In the genomic region with DNA sequence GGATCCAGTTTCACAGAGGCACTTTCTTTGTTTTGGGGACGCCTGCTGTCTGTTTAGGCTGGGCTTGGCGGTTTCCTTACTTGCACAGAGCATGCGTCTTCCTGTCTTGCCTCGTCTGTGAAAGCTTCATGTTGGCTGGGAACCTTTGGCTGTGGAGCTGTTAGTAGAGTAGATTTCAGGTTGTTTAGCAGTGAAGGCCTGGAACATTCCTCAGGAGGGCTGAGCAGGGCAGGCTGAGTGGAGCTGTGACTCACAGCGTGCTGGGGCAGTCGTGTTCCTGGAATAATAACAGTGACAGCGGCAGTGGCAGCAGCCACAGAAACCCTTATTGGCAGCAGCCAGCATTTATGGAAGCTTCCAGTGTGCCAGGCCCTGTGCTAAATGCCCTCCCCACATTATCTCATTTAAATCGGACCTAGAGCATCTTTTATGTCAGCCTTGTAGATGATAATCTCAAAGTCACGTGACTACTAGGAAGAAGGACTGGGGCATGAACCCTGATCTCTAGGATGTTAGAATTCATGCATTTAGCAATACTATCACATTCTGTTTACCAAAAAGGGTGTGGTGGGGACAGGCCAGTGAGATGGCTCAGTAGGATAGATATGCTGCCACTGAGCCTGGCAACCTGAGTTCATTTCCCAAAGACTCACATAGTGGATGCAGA, we compare ENCODE assay signal across 8 mouse cellular contexts. TPM values are rescaled to one million over a fixed set of nuclear protein-coding genes. Genes with fewer than 3 reads are reported as not detected.
DNase-seq lines count a peak whose midpoint lies in the region; ATAC-seq and TF ChIP-seq lines count a peak whose summit lies in the region.

No protein-coding gene starts in this region.

- H3K9ac ChIP-seq in stomach, postnatal 0 days (ENCODE audit: low read length), result no peak overlapping the region
- no peak overlapping the region for H3K9ac ChIP-seq in kidney, embryonic 14.5 days (ENCODE audit: low read depth, low read length)

- H3K27ac ChIP-seq in cerebellum, adult 2 months (ENCODE audit: insufficient read depth, low read length), result no peak overlapping the region
- peak overlapping the region; percentile 30; the same call in 1 of the 2 replicates for H3K27ac ChIP-seq in stomach, postnatal 0 days (replicated peaks)
- no peak overlapping the region for H3K27ac ChIP-seq in kidney, embryonic 14.5 days (ENCODE audit: low read depth, low read length)

- 0 out of 2 replicates have a peak, but pooled peaks have one; percentile 22 for ATAC-seq in cerebellum, adult (ENCODE audit: insufficient number of reproducible peaks, low FRiP score, low TSS enrichment)
- ATAC-seq in stomach, postnatal 0 days (ENCODE audit: low FRiP score, low TSS enrichment), result peak; percentile 85
- ATAC-seq in kidney, embryonic 14.5 days (ENCODE audit: low FRiP score, low TSS enrichment), result no peak

- no peak for TF ChIP-seq EP300 in stomach, postnatal 0 days (optimal IDR thresholded peaks at IDR 0.05)

- no peaks in the 10 kb centered on the region for H3K36me3 ChIP-seq in stomach, postnatal 0 days (ENCODE audit: control insufficient read depth, insufficient read depth, low read length)
- H3K36me3 ChIP-seq in kidney, embryonic 14.5 days (ENCODE audit: control insufficient read depth, insufficient read depth, low read length), result no peaks in the 10 kb centered on the region

- no peaks in the 10 kb centered on the region for H3K27me3 ChIP-seq in cerebellum, adult 2 months (ENCODE audit: control insufficient read depth, insufficient read depth, low read length)
- H3K27me3 ChIP-seq in stomach, postnatal 0 days (ENCODE audit: control insufficient read depth, insufficient read depth, low read length), result no peaks in the 10 kb centered on the region
- no peaks in the 10 kb centered on the region for H3K27me3 ChIP-seq in kidney, embryonic 14.5 days (ENCODE audit: control insufficient read depth, insufficient read depth, low read length)

- no peak overlapping the region for H3K4me3 ChIP-seq in cerebellum, adult 2 months (replicated peaks; ENCODE audit: insufficient read depth, low read depth, low read length)
- H3K4me3 ChIP-seq in stomach, postnatal 0 days (ENCODE audit: low read depth, low read length), result no peak overlapping the region
- no peak overlapping the region for H3K4me3 ChIP-seq in kidney, embryonic 14.5 days (ENCODE audit: low read length)

- DNase-seq in cerebellum, adult 2 months, result no peak
- peak; percentile 35 for DNase-seq in right cerebral cortex, adult 18-20 months
- DNase-seq in right cerebral cortex, postnatal 25 days, result no peak
- DNase-seq in heart, postnatal 14 days, result peak; percentile 19 to 24
- peak; percentile 40 for DNase-seq in stomach, postnatal 0 days (ENCODE audit: low spot score)
- DNase-seq in spleen, postnatal 36 days (ENCODE audit: low spot score in 2 of 2), result no peak

- no peaks in the 10 kb centered on the region for H3K9me3 ChIP-seq in stomach, postnatal 0 days (ENCODE audit: control insufficient read depth, low read length)
- H3K9me3 ChIP-seq in kidney, embryonic 14.5 days (ENCODE audit: control insufficient read depth, low read length), result no peaks in the 10 kb centered on the region

- no peak for TF ChIP-seq POLR2A in cerebellum, adult 2 months (IDR thresholded peaks at IDR 0.05; ENCODE audit: borderline replicate concordance, insufficient read depth, low read length)

- H3K4me2 ChIP-seq in stomach, postnatal 0 days (replicated peaks; ENCODE audit: low read depth), result no peak overlapping the region
- H3K4me2 ChIP-seq in kidney, embryonic 14.5 days (replicated peaks; ENCODE audit: low read depth, low read length), result no peak overlapping the region

- WGBS in cerebellum, adult 2 months, result 69% methylated on average over 9 of the region's 9 CpGs
- WGBS in stomach, postnatal 0 days, result 42% methylated on average over 9 of the region's 9 CpGs
- 62% methylated on average over 9 of the region's 9 CpGs for WGBS in kidney, embryonic 14.5 days

- TF ChIP-seq CTCF in cerebellum, adult 2 months (IDR thresholded peaks at IDR 0.05; ENCODE audit: borderline replicate concordance, insufficient read depth, low read depth, low read length), result no peak
- no peak for TF ChIP-seq CTCF in stomach, postnatal 0 days (IDR thresholded peaks at IDR 0.05; ENCODE audit: low read depth)

- intact Hi-C loops in heart, postnatal 14 days (cut with DNase I), result no loop called here

- no peaks in the 10 kb centered on the region for H3K4me1 ChIP-seq in cerebellum, adult 2 months (ENCODE audit: control insufficient read depth, insufficient read depth, low read length)
- no peaks in the 10 kb centered on the region for H3K4me1 ChIP-seq in stomach, postnatal 0 days (replicated peaks; ENCODE audit: control insufficient read depth, insufficient read depth)
- no peaks in the 10 kb centered on the region for H3K4me1 ChIP-seq in kidney, embryonic 14.5 days (ENCODE audit: control insufficient read depth, insufficient read depth, low read length)

RNA-seq across cellular contexts. Expression of gene Mitf, which starts 41.5 kb away (rescaled TPM):
- 9.5 and 10.2 TPM in 2 replicates for polyA plus RNA-seq in cerebellum, adult 2 months (2012; rRNA removed)
- total RNA-seq in heart, postnatal 14 days (2021), result 10 to 100 TPM; 55.8 to 60.7 TPM
- polyA plus RNA-seq in stomach, postnatal 0 days (2015; fragmentation: Nextera tagmentation; extraction: Ambion mirVana), result 1.5 and 1.7 TPM in 2 replicates
- polyA plus RNA-seq in kidney, embryonic 14.5 days (2014; fragmentation: Nextera tagmentation; extraction: Ambion mirVana), result 3.0 and 3.6 TPM in 2 replicates

Comparison
In these comparisons a context has a peak if more than half of its experiments do, and no peak if none do; other contexts are left out.
1. DNase-seq: peak in right cerebral cortex, adult 18-20 months (single experiment), heart, postnatal 14 days (2 of 2) and stomach, postnatal 0 days (single experiment); none in cerebellum, adult 2 months (0 of 2), right cerebral cortex, postnatal 25 days (single experiment) and spleen, postnatal 36 days (0 of 2).